Mouse (Mus musculus) kidney, adult 2 months (tissue): ENCODE results near the gene Smco3.

Source experiments
- CTCF ChIP-seq: fragments of 200-500 bp; conservative IDR thresholded peaks from 2 replicates; pipeline ENCODE4 v1.5.1; 2011; ENCODE audit warnings: low read depth, mild to moderate bottlenecking, control low read depth, low read length, moderate library complexity, mixed read lengths; ENCODE audit not compliant: insufficient read depth, insufficient read length
- POLR2A ChIP-seq: fragments of 200-500 bp; IDR thresholded peaks from one replicate; pipeline ENCODE4 v1.6.1; 2011; ENCODE audit warnings: low read depth, low read length, control low read depth

DNA sequence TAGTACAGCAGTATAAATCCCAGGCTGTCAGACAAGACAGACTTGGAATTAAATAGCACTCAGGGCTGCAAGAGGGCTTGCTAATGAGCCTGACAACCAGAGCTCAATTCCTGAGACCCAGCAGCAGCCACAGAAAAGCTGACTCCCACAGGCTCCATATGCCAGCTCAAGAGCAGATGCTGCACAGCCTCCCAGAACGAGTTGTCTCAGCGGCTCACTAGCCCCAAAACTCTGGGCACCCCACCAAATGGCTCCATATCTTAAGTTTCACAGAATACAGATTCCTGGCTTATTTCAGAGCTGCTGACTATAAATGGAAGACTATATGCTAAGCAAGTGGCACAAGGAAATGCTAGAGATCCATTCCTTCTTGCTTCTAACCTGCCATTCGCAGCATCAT lies 17.7 kb downstream of the Smco3 start:
- no peak for TF ChIP-seq POLR2A
- no peak for TF ChIP-seq CTCF
